Mouse (Mus musculus): ENCODE results near the gene Dnajb12. TPM values are rescaled to one million over a fixed set of nuclear protein-coding genes. Genes with fewer than 3 reads are reported as not detected.
"Not testable (repeated sequence)": the region's sequence is repeated elsewhere in the genome, so short reads cannot be mapped to it uniquely, and the experiment has no call there.

Dnajb12 gene
- polyA plus RNA-seq, 1 experiment from 2014 or later, result 28.6 TPM

DNA sequence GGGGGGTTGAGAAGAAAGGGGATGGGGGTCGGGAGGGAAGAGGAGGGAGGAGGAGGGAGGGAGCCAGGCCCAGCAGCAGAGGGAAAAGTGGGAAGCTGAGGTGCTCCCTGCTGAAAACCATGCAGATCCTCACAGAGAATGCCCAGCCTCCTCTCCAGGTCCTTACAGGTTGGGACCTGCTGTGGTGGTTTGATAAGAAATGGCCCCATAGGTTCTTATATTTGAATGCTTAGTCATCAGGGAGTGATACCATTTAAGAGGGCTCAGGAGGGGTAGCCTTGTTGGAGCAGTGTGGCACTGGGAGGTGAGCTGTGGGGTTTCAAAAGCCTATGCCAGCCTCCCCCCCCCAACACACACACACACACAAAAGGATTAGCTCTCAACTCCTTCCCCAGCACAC is 4.0 kb upstream of the Dnajb12 start:
- 43% methylated on average over 1 of the region's 1 CpGs for WGBS
- DNase-seq (ENCODE audit: low spot score) (no peak), ATAC-seq (replicated peaks; ENCODE audit: low FRiP score, low TSS enrichment, low read depth) (no peak)
- H3K9ac ChIP-seq (ENCODE audit: low read length), result no peak overlapping the region
- no peak overlapping the region for H3K4me3 ChIP-seq (ENCODE audit: low read depth, low read length)
- no peaks in the 10 kb centered on the region for H3K36me3 ChIP-seq (ENCODE audit: control insufficient read depth, insufficient read depth, low read length)
- H3K27me3 ChIP-seq (replicated peaks; ENCODE audit: control insufficient read depth, insufficient read depth, low read length), result no peaks in the 10 kb centered on the region
- H3K27ac ChIP-seq (ENCODE audit: low read depth), result no peak overlapping the region
- no peak overlapping the region for H3K4me2 ChIP-seq (ENCODE audit: low read length)
- H3K9me3 ChIP-seq (ENCODE audit: control insufficient read depth, low read length), result peaks cover 4% of the 10 kb centered on the region
- H3K4me1 ChIP-seq (replicated peaks; ENCODE audit: control insufficient read depth, insufficient read depth, low read length), result peaks cover 5% of the 10 kb centered on the region; the same call in 1 of the 2 replicates

DNA sequence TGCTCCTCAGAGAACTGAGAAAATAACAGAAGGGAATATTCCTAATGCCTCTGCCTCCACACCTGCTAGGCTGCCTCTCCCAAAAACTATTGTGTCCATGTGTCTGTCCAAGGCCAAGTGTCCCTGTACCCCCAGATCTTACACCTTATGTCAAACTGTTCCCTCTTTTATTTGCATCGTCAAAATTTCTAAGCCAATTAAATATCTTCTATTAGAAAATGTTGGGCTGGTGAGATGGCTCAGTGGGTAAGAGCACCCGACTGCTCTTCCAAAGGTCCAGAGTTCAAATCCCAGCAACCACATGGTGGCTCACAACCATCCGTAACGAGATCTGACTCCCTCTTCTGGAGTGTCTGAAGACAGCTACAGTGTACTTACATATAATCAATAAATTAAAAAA is 2.7 kb upstream of the Dnajb12 start:
- 94% methylated on average over 2 of the region's 4 CpGs for WGBS
- H3K9ac ChIP-seq (ENCODE audit: low read length); H3K27ac ChIP-seq (ENCODE audit: low read depth); DNase-seq (ENCODE audit: low spot score); H3K36me3 ChIP-seq (ENCODE audit: control insufficient read depth, insufficient read depth, low read length); H3K4me2 ChIP-seq (ENCODE audit: low read length); H3K4me3 ChIP-seq (ENCODE audit: low read depth, low read length); H3K9me3 ChIP-seq (ENCODE audit: control insufficient read depth, low read length); ATAC-seq (replicated peaks; ENCODE audit: low FRiP score, low TSS enrichment, low read depth); H3K27me3 ChIP-seq (replicated peaks; ENCODE audit: control insufficient read depth, insufficient read depth, low read length): not testable (repeated sequence)
- peaks cover 12% of the 10 kb centered on the region for H3K4me1 ChIP-seq (replicated peaks; ENCODE audit: control insufficient read depth, insufficient read depth, low read length)

DNA sequence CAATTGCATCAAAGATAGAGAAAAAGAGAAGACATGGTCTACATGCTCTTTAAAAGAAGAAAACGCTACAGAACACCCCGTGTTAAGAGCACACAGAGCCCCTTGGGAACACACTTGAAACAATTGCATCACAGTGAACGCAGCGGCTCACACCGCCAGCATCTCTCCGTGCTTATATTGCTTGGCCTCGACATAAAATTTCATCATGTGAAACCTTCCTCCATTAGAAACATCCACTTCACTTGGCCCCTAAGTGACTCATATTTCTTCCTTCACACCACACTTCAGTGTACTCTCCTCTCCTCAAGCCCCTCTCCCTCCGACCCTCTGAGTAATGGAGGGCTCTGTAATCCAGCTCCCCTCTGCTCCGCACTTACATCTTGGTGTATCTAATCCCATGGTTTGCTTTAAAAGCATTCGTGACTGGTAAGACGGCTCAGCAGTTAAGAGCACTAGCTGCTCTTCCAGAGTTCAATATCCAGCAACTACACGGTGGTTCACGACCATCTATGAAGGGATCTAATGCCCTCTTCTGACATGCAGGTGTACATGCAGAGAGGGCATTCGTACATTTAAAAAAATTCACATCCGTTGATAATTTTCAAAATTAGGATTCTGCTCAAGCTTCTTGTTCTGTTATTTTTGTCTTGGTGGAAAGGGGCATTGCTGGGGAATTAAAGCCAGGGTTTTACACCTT is 1.8 kb upstream of the Dnajb12 start:
- Histone ChIP-seq H3K9ac (ENCODE audit: low read length) (no peak overlapping the region), H3K4me1 (replicated peaks; ENCODE audit: control insufficient read depth, insufficient read depth, low read length) (peaks cover 12% of the 10 kb centered on the region), H3K4me3 (ENCODE audit: low read depth, low read length) (no peak overlapping the region), H3K27me3 (replicated peaks; ENCODE audit: control insufficient read depth, insufficient read depth, low read length) (no peaks in the 10 kb centered on the region), H3K9me3 (ENCODE audit: control insufficient read depth, low read length) (no peaks in the 10 kb centered on the region), H3K4me2 (ENCODE audit: low read length) (no peak overlapping the region), H3K27ac (ENCODE audit: low read depth) (no peak overlapping the region), H3K36me3 (ENCODE audit: control insufficient read depth, insufficient read depth, low read length) (no peaks in the 10 kb centered on the region)
- no peak for ATAC-seq (replicated peaks; ENCODE audit: low FRiP score, low TSS enrichment, low read depth)
- no peak for DNase-seq (ENCODE audit: low spot score)
- WGBS, result 75% methylated on average over 15 of the region's 15 CpGs

DNA sequence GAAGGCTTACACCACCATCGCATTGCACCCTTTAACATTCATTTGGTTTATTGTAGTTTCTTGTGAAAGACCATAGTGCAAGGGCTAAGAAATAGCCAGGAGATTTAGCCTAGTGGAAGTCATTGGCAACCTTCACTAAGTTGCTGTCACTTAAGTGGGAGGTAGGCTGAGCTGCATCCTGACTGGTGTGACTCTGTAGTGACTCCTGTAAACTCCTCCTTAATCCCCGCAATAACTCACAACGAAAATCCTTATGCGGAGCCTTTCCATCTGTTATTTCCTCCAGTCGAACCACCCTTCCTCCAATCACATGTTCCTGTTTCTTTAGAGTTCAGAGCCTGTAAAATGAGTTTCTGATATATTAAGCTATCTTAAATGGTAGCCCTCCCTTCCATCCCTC is 533 bp upstream of the Dnajb12 start:
- peak overlapping the region; percentile 100 for H3K27ac ChIP-seq (ENCODE audit: low read depth)
- DNase-seq (ENCODE audit: low spot score), result no peak
- WGBS, result 13% methylated on average over 5 of the region's 5 CpGs
- H3K4me2 ChIP-seq (ENCODE audit: low read length), result peak overlapping the region; percentile 86
- peak; percentile 18; the same call in 1 of the 2 replicates for ATAC-seq (replicated peaks; ENCODE audit: low FRiP score, low TSS enrichment, low read depth)
- H3K9me3 ChIP-seq (ENCODE audit: control insufficient read depth, low read length), result no peaks in the 10 kb centered on the region
- H3K36me3 ChIP-seq (ENCODE audit: control insufficient read depth, insufficient read depth, low read length), result 0 out of 2 replicates have a peak, but pooled peaks cover under 1% of the 10 kb centered on the region
- peaks cover 12% of the 10 kb centered on the region for H3K4me1 ChIP-seq (replicated peaks; ENCODE audit: control insufficient read depth, insufficient read depth, low read length)
- peak overlapping the region; percentile 99 for H3K9ac ChIP-seq (ENCODE audit: low read length)
- H3K4me3 ChIP-seq (ENCODE audit: low read depth, low read length), result peak overlapping the region; percentile 98
- no peaks in the 10 kb centered on the region for H3K27me3 ChIP-seq (replicated peaks; ENCODE audit: control insufficient read depth, insufficient read depth, low read length)

DNA sequence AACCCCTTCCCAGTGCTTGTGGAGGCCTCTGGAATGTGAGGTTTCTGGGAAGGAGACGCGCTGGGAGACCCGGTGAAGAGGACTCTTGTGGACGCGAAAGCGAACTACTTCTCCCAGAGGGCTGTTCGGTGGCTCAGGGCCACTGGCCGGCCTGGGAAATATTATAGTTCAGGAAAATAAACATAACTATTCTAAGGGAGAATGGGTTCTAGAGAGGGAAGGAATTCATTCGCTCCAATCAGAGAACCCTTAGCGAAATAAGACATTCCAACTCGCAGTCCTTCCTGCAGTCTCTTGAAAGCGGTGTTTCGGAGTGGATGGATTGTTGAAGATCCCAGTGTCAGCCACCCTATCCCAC is 652 bp downstream of the Dnajb12 start:
- Histone ChIP-seq H3K4me3 (ENCODE audit: low read depth, low read length) (peak overlapping the region; percentile 98), H3K4me2 (ENCODE audit: low read length) (peak overlapping the region; percentile 86), H3K9me3 (ENCODE audit: control insufficient read depth, low read length) (no peaks in the 10 kb centered on the region), H3K4me1 (replicated peaks; ENCODE audit: control insufficient read depth, insufficient read depth, low read length) (peaks cover 12% of the 10 kb centered on the region), H3K36me3 (ENCODE audit: control insufficient read depth, insufficient read depth, low read length) (0 out of 2 replicates have a peak, but pooled peaks cover 6% of the 10 kb centered on the region), H3K9ac (ENCODE audit: low read length) (peak overlapping the region; percentile 99), H3K27me3 (replicated peaks; ENCODE audit: control insufficient read depth, insufficient read depth, low read length) (no peaks in the 10 kb centered on the region), H3K27ac (ENCODE audit: low read depth) (peak overlapping the region; percentile 100)
- DNase-seq (ENCODE audit: low spot score) (no peak), ATAC-seq (replicated peaks; ENCODE audit: low FRiP score, low TSS enrichment, low read depth) (peak; percentile 54)
- under 1% methylated on average over 13 of the region's 13 CpGs for WGBS

- 90% methylated on average over 7 of the region's 7 CpGs for WGBS
- no peak for ATAC-seq (replicated peaks; ENCODE audit: low FRiP score, low TSS enrichment, low read depth)
- H3K36me3 ChIP-seq (ENCODE audit: control insufficient read depth, insufficient read depth, low read length), result 0 out of 2 replicates have a peak, but pooled peaks cover 6% of the 10 kb centered on the region
Measured at GRCm38 (mm10) chr10:59880837-59881236, 1.5 kb downstream of the Dnajb12 start.

DNA sequence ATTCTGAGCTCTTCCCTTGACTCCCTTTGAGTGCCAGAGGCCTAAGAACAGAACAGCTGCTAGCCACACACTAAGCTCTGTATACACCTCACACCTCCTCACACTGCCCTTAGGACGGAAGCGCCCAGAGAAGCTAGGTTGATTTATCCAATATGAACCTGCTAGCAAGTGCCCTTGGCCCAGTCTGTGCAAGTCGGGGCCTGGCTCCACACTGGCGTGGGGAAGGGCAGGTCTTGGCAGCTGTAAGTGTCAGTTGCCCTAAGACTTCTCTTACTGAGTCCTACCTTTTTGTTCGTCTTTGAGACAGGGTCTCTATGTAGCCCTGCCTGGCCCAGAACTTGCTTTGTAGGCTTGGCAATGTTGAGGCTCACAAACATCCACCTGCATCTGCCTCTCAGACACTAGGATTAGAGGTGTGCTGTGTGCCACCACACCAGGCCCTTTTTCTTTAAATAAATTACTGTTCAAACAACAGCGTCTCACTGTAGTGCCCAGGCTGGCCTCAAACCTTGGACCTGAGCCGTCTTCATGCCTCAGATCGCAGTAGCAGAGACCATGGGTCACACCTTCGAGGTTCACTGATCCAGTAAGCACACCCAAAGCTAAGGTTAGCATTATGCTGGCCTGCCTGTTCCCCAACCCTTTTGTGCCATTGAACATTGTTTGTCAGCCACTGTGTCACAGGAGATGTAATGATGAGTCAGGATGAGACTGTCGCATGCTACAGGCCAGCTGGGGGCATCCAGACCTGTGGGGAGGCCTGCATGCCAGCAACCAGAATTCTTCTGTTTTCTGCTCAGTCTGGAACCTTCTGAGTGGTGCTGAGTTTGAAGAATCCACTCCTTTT is 5.2 kb downstream of the Dnajb12 start:
- no peak overlapping the region for H3K9ac ChIP-seq (ENCODE audit: low read length)
- H3K27me3 ChIP-seq (replicated peaks; ENCODE audit: control insufficient read depth, insufficient read depth, low read length), result no peaks in the 10 kb centered on the region
- no peak overlapping the region for H3K27ac ChIP-seq (ENCODE audit: low read depth)
- 91% methylated on average over 10 of the region's 10 CpGs for WGBS
- DNase-seq (ENCODE audit: low spot score) (no peak), ATAC-seq (replicated peaks; ENCODE audit: low FRiP score, low TSS enrichment, low read depth) (no peak)
- no peak overlapping the region for H3K4me2 ChIP-seq (ENCODE audit: low read length)
- no peak overlapping the region for H3K4me3 ChIP-seq (ENCODE audit: low read depth, low read length)
- H3K4me1 ChIP-seq (replicated peaks; ENCODE audit: control insufficient read depth, insufficient read depth, low read length), result peaks cover 6% of the 10 kb centered on the region
- no peaks in the 10 kb centered on the region for H3K9me3 ChIP-seq (ENCODE audit: control insufficient read depth, low read length)
- H3K36me3 ChIP-seq (ENCODE audit: control insufficient read depth, insufficient read depth, low read length), result 0 out of 2 replicates have a peak, but pooled peaks cover 6% of the 10 kb centered on the region

More at GRCm38 (mm10) chr10:59880837-59881236, 1.5 kb downstream of the Dnajb12 start:
- peak overlapping the region; percentile 98 for H3K4me3 ChIP-seq (ENCODE audit: low read depth, low read length)
- peak overlapping the region; percentile 99 for H3K9ac ChIP-seq (ENCODE audit: low read length)
- DNase-seq (ENCODE audit: low spot score), result no peak
- no peak overlapping the region for H3K27ac ChIP-seq (ENCODE audit: low read depth)
- peak overlapping the region; percentile 86 for H3K4me2 ChIP-seq (ENCODE audit: low read length)
- H3K27me3 ChIP-seq (replicated peaks; ENCODE audit: control insufficient read depth, insufficient read depth, low read length), result no peaks in the 10 kb centered on the region
- no peaks in the 10 kb centered on the region for H3K9me3 ChIP-seq (ENCODE audit: control insufficient read depth, low read length)
- H3K4me1 ChIP-seq (replicated peaks; ENCODE audit: control insufficient read depth, insufficient read depth, low read length), result peaks cover 12% of the 10 kb centered on the region

DNA sequence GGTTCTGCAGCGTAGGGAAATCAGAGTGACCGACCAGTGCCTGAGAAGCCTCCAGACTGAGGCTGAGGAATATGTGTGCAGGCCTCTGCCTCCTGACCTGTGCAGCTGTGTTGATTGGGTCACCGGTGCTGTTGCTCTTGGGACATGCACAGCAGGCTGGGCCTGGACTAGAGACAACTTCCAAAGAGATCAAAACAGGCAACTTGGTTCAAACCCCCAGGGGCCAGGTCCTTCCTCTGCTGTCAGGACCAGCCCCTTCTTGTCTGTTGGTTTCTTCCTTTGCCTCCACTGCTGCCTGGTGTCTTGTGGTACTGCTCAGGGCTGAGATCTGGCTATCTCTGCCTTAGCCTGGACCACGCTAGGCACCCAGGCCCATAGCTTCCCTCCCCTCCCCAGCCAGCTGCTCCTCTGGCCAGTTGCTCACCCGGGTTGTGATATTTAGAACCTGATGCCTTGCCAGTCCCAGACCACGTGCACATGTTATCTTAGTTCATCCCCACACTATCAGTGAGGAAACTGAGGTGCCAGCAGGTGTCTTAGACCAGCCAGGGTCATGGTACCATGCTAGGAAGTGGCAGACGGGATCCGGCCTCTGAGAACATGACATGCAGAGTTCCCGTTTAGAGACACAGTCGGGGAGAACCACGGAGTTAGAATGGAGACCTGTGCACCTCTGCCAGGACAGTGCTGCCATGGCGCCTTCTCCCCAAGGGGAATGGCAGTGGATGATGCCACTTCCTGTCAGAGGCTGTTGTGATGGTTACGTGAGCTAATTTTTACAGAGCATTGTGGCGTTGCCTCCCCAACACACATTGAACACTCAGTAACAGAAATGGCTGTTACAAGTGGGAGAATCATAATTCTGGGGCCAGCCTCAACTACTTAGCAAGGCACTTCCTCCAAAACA is 6.1 kb downstream of the Dnajb12 start:
- Histone ChIP-seq H3K4me3 (ENCODE audit: low read depth, low read length) (no peak overlapping the region), H3K4me2 (ENCODE audit: low read length) (no peak overlapping the region), H3K27me3 (replicated peaks; ENCODE audit: control insufficient read depth, insufficient read depth, low read length) (no peaks in the 10 kb centered on the region), H3K9me3 (ENCODE audit: control insufficient read depth, low read length) (no peaks in the 10 kb centered on the region), H3K27ac (ENCODE audit: low read depth) (no peak overlapping the region), H3K9ac (ENCODE audit: low read length) (no peak overlapping the region), H3K4me1 (replicated peaks; ENCODE audit: control insufficient read depth, insufficient read depth, low read length) (peaks cover 6% of the 10 kb centered on the region), H3K36me3 (ENCODE audit: control insufficient read depth, insufficient read depth, low read length) (peaks cover 13% of the 10 kb centered on the region; the same call in 1 of the 2 replicates)
- ATAC-seq (replicated peaks; ENCODE audit: low FRiP score, low TSS enrichment, low read depth) (no peak), DNase-seq (ENCODE audit: low spot score) (no peak)
- 90% methylated on average over 14 of the region's 14 CpGs for WGBS

Measured in intestine, embryonic 14.5 days (tissue).